Mouse (Mus musculus): ENCODE measurements around the gene Madcam1. TPM values are rescaled to one million over a fixed set of nuclear protein-coding genes. Genes with fewer than 3 reads are reported as not detected.

Gene Madcam1
- polyA plus RNA-seq, 1 experiment = not detected

- Histone ChIP-seq H3K27me3 (ENCODE audit: control insufficient read depth, insufficient read depth, insufficient read length) (no peaks in the 10 kb centered on the region), H3K4me3 (no peak overlapping the region), H3K36me3 (ENCODE audit: control insufficient read depth, insufficient read depth) (peaks cover 3% of the 10 kb centered on the region), H3K4me2 (ENCODE audit: low read depth) (no peak overlapping the region), H3ac (ENCODE audit: control insufficient read depth, insufficient read length) (no peak overlapping the region), H3K79me2 (ENCODE audit: control insufficient read depth, insufficient read depth) (no peaks in the 10 kb centered on the region)
- TF ChIP-seq POLR2A (IDR thresholded peaks at IDR 0.05; ENCODE audit: insufficient read length, low read depth) = no peak
- TF ChIP-seq POLR2AphosphoS2 (IDR thresholded peaks at IDR 0.05; ENCODE audit: insufficient read length, low read depth) = no peak
- TF ChIP-seq CEBPB (IDR thresholded peaks at IDR 0.05; ENCODE audit: insufficient read depth, poor library complexity, severe bottlenecking) = no peak
- no peak for TF ChIP-seq SRF (IDR thresholded peaks at IDR 0.05; ENCODE audit: control insufficient read depth, insufficient read length, low read depth)
- TF ChIP-seq USF1 (IDR thresholded peaks at IDR 0.05; ENCODE audit: low read depth) = no peak
- TF ChIP-seq MAX (IDR thresholded peaks at IDR 0.05; ENCODE audit: low read depth) = no peak
- TF ChIP-seq MYOD1 (IDR thresholded peaks at IDR 0.05; ENCODE audit: control insufficient read depth in 1 of 3, insufficient read length in 2 of 3, low read depth in 2 of 3) = no peak
- TF ChIP-seq TCF3 (IDR thresholded peaks at IDR 0.05; ENCODE audit: insufficient read length, low read depth) = no peak
- no peak for TF ChIP-seq E2F4 (IDR thresholded peaks at IDR 0.05; ENCODE audit: insufficient read depth)
- no peak for TF ChIP-seq TCF12 (IDR thresholded peaks at IDR 0.05; ENCODE audit: insufficient read depth, poor library complexity, severe bottlenecking)
Observed at GRCm38 (mm10) chr10:79693580-79694378, 29.4 kb downstream of the Madcam1 start.

- Histone ChIP-seq H3ac (ENCODE audit: control insufficient read depth, insufficient read length) (no peak overlapping the region), H3K27me3 (ENCODE audit: control insufficient read depth, insufficient read depth, insufficient read length) (no peaks in the 10 kb centered on the region), H3K4me2 (ENCODE audit: low read depth) (no peak overlapping the region), H3K4me3 (no peak overlapping the region), H3K36me3 (ENCODE audit: control insufficient read depth, insufficient read depth) (no peaks in the 10 kb centered on the region), H3K79me2 (ENCODE audit: control insufficient read depth, insufficient read depth) (no peaks in the 10 kb centered on the region)
- TF ChIP-seq CEBPB (IDR thresholded peaks at IDR 0.05; ENCODE audit: insufficient read depth, poor library complexity, severe bottlenecking) (no peak), MYOD1 (IDR thresholded peaks at IDR 0.05; ENCODE audit: control insufficient read depth in 1 of 3, insufficient read length in 2 of 3, low read depth in 2 of 3) (no peak), MYOG (IDR thresholded peaks at IDR 0.05; ENCODE audit: control insufficient read depth in 1 of 3, insufficient read depth in 1 of 3, insufficient read length in 2 of 3, low read depth in 2 of 3) (no peak), USF1 (IDR thresholded peaks at IDR 0.05; ENCODE audit: low read depth) (no peak), TCF12 (IDR thresholded peaks at IDR 0.05; ENCODE audit: insufficient read depth, poor library complexity, severe bottlenecking) (no peak), REST (IDR thresholded peaks at IDR 0.05; ENCODE audit: insufficient read depth, insufficient read length) (no peak), MAX (IDR thresholded peaks at IDR 0.05; ENCODE audit: low read depth) (no peak), E2F4 (IDR thresholded peaks at IDR 0.05; ENCODE audit: insufficient read depth) (no peak), SRF (IDR thresholded peaks at IDR 0.05; ENCODE audit: control insufficient read depth, insufficient read length, low read depth) (no peak), POLR2AphosphoS2 (IDR thresholded peaks at IDR 0.05; ENCODE audit: insufficient read length, low read depth) (no peak)
Observed at GRCm38 (mm10) chr10:79694379-79694655, 30.0 kb downstream of the Madcam1 start.

GRCm38 (mm10) chr10:79695231-79696128, 31.1 kb downstream of the Madcam1 start:
- TF ChIP-seq CEBPB (IDR thresholded peaks at IDR 0.05; ENCODE audit: insufficient read depth, poor library complexity, severe bottlenecking) (no peak), MYOD1 (IDR thresholded peaks at IDR 0.05; ENCODE audit: control insufficient read depth in 1 of 3, insufficient read length in 2 of 3, low read depth in 2 of 3) (peak in 1 of 3 experiments; percentile 4), MYOG (IDR thresholded peaks at IDR 0.05; ENCODE audit: control insufficient read depth in 1 of 3, insufficient read depth in 1 of 3, insufficient read length in 2 of 3, low read depth in 2 of 3) (no peak), POLR2AphosphoS2 (IDR thresholded peaks at IDR 0.05; ENCODE audit: insufficient read length, low read depth) (peak; percentile 15), USF1 (IDR thresholded peaks at IDR 0.05; ENCODE audit: low read depth) (no peak), TCF12 (IDR thresholded peaks at IDR 0.05; ENCODE audit: insufficient read depth, poor library complexity, severe bottlenecking) (no peak)
- H3K36me3 ChIP-seq (ENCODE audit: control insufficient read depth, insufficient read depth) = no peaks in the 10 kb centered on the region
- no peak overlapping the region for H3K4me3 ChIP-seq
- H3K27me3 ChIP-seq (ENCODE audit: control insufficient read depth, insufficient read depth, insufficient read length) = no peaks in the 10 kb centered on the region
- no peak overlapping the region for H3K4me2 ChIP-seq (ENCODE audit: low read depth)
- no peak overlapping the region for H3ac ChIP-seq (ENCODE audit: control insufficient read depth, insufficient read length)
- no peaks in the 10 kb centered on the region for H3K79me2 ChIP-seq (ENCODE audit: control insufficient read depth, insufficient read depth)

GRCm38 (mm10) chr10:79696129-79696651, 31.8 kb downstream of the Madcam1 start:
- no peaks in the 10 kb centered on the region for H3K36me3 ChIP-seq (ENCODE audit: control insufficient read depth, insufficient read depth)
- H3K79me2 ChIP-seq (ENCODE audit: control insufficient read depth, insufficient read depth) = no peaks in the 10 kb centered on the region
- no peak overlapping the region for H3K4me3 ChIP-seq
- no peaks in the 10 kb centered on the region for H3K27me3 ChIP-seq (ENCODE audit: control insufficient read depth, insufficient read depth, insufficient read length)
- no peak overlapping the region for H3ac ChIP-seq (ENCODE audit: control insufficient read depth, insufficient read length)
- H3K4me2 ChIP-seq (ENCODE audit: low read depth) = no peak overlapping the region
- no peak for TF ChIP-seq POLR2A (IDR thresholded peaks at IDR 0.05; ENCODE audit: insufficient read length, low read depth)
- TF ChIP-seq E2F4 (IDR thresholded peaks at IDR 0.05; ENCODE audit: insufficient read depth) = no peak
- TF ChIP-seq MAX (IDR thresholded peaks at IDR 0.05; ENCODE audit: low read depth) = no peak
- TF ChIP-seq POLR2AphosphoS2 (IDR thresholded peaks at IDR 0.05; ENCODE audit: insufficient read length, low read depth) = no peak
- TF ChIP-seq TCF3 (IDR thresholded peaks at IDR 0.05; ENCODE audit: insufficient read length, low read depth) = no peak
- TF ChIP-seq USF1 (IDR thresholded peaks at IDR 0.05; ENCODE audit: low read depth) = no peak
- no peak for TF ChIP-seq SRF (IDR thresholded peaks at IDR 0.05; ENCODE audit: control insufficient read depth, insufficient read length, low read depth)

All from myocyte (in vitro differentiated cells).